Mouse (Mus musculus): Measurements from ENCODE around the gene Simc1. TPM values are rescaled to one million over a fixed set of nuclear protein-coding genes. Genes with fewer than 3 reads are reported as not detected.

Gene Simc1
- polyA plus RNA-seq, 1 experiment, result 5.3 TPM

GRCm38 (mm10) chr13:54527140-54527539 is 23.6 kb downstream of the Simc1 start:
- DNase-seq (ENCODE audit: low read depth, low spot score), result no peak
- WGBS, result 75% methylated on average over 6 of the region's 6 CpGs

GRCm38 (mm10) chr13:54532134-54532533 is 28.6 kb downstream of the Simc1 start:
- DNase-seq (ENCODE audit: low read depth, low spot score), result no peak

- WGBS, result 76% methylated on average over 7 of the region's 7 CpGs
- DNase-seq (ENCODE audit: low read depth, low spot score), result no peak
Measured at GRCm38 (mm10) chr13:54548036-54548435, 44.5 kb downstream of the Simc1 start.

GRCm38 (mm10) chr13:54556176-54556575 is 52.6 kb downstream of the Simc1 start:
- 89% methylated on average over 9 of the region's 9 CpGs for WGBS
- DNase-seq (ENCODE audit: low read depth, low spot score), result no peak

GRCm38 (mm10) chr13:54556796-54557195 is 53.2 kb downstream of the Simc1 start:
- no peak for DNase-seq (ENCODE audit: low read depth, low spot score)
- 74% methylated on average over 3 of the region's 3 CpGs for WGBS

GRCm38 (mm10) chr13:54557652-54558051 is 54.1 kb downstream of the Simc1 start:
- WGBS, result 100% methylated on average over 1 of the region's 1 CpGs
- DNase-seq (ENCODE audit: low read depth, low spot score), result no peak

GRCm38 (mm10) chr13:54559656-54560055 is 56.1 kb downstream of the Simc1 start:
- DNase-seq (ENCODE audit: low read depth, low spot score), result no peak

GRCm38 (mm10) chr13:54560608-54561007 is 57.0 kb downstream of the Simc1 start:
- DNase-seq (ENCODE audit: low read depth, low spot score), result no peak
- WGBS, result 92% methylated on average over 7 of the region's 7 CpGs

More at GRCm38 (mm10) chr13:54559656-54560055, 56.1 kb downstream of the Simc1 start:
- 81% methylated on average over 2 of the region's 2 CpGs for WGBS

- 70% methylated on average over 7 of the region's 7 CpGs for WGBS
- DNase-seq (ENCODE audit: low read depth, low spot score), result no peak
Measured at GRCm38 (mm10) chr13:54562562-54562961, 59.0 kb downstream of the Simc1 start.

GRCm38 (mm10) chr13:54564232-54565200 is 60.9 kb downstream of the Simc1 start:
- 4% methylated on average over 45 of the region's 45 CpGs for WGBS
- DNase-seq (ENCODE audit: low read depth, low spot score), result no peak

GRCm38 (mm10) chr13:54565201-54565581 is 61.6 kb downstream of the Simc1 start, which contains the start of gene 4833439L19Rik:
Gene 4833439L19Rik (minus strand): TSS chr13:54565435.
- DNase-seq (ENCODE audit: low read depth, low spot score), result peak; percentile 97
- WGBS, result under 1% methylated on average over 27 of the region's 27 CpGs

- DNase-seq (ENCODE audit: low read depth, low spot score), result no peak
Measured at GRCm38 (mm10) chr13:54565594-54566345, 62.2 kb downstream of the Simc1 start.

GRCm38 (mm10) chr13:54568380-54568779 is 64.8 kb downstream of the Simc1 start:
- 70% methylated on average over 5 of the region's 5 CpGs for WGBS

More at GRCm38 (mm10) chr13:54565594-54566345, 62.2 kb downstream of the Simc1 start:
- WGBS, result 34% methylated on average over 8 of the region's 8 CpGs

GRCm38 (mm10) chr13:54569282-54569681 is 65.7 kb downstream of the Simc1 start:
- 62% methylated on average over 1 of the region's 1 CpGs for WGBS
- no peak for DNase-seq (ENCODE audit: low read depth, low spot score)

More at GRCm38 (mm10) chr13:54568380-54568779, 64.8 kb downstream of the Simc1 start:
- DNase-seq (ENCODE audit: low read depth, low spot score), result no peak

GRCm38 (mm10) chr13:54570736-54571135 is 67.2 kb downstream of the Simc1 start:
- no peak for DNase-seq (ENCODE audit: low read depth, low spot score)
- 81% methylated on average over 4 of the region's 4 CpGs for WGBS

- 66% methylated on average over 2 of the region's 2 CpGs for WGBS
- no peak for DNase-seq (ENCODE audit: low read depth, low spot score)
Measured at GRCm38 (mm10) chr13:54571637-54572036, 68.1 kb downstream of the Simc1 start.

- 89% methylated on average over 4 of the region's 4 CpGs for WGBS
- DNase-seq (ENCODE audit: low read depth, low spot score), result no peak
Measured at GRCm38 (mm10) chr13:54572621-54573020, 69.0 kb downstream of the Simc1 start.

- under 1% methylated on average over 55 of the region's 55 CpGs for WGBS
- DNase-seq (ENCODE audit: low read depth, low spot score), result no peak
Measured at GRCm38 (mm10) chr13:54574854-54575481, 71.4 kb downstream of the Simc1 start, which contains the start of gene Arl10. Gene Arl10 (plus strand): TSS chr13:54575015.

GRCm38 (mm10) chr13:54575489-54575888 is 71.9 kb downstream of the Simc1 start:
- DNase-seq (ENCODE audit: low read depth, low spot score), result no peak
- WGBS, result 1% methylated on average over 19 of the region's 19 CpGs

Data from large intestine, adult 2 months (tissue).